Mouse (Mus musculus): ENCODE data around the gene Cd84. TPM values are rescaled to one million over a fixed set of nuclear protein-coding genes. Genes with fewer than 3 reads are reported as not detected.

Cd84 gene
- polyA plus RNA-seq, 1 experiment from 2014 or later: 1.0 TPM

DNA sequence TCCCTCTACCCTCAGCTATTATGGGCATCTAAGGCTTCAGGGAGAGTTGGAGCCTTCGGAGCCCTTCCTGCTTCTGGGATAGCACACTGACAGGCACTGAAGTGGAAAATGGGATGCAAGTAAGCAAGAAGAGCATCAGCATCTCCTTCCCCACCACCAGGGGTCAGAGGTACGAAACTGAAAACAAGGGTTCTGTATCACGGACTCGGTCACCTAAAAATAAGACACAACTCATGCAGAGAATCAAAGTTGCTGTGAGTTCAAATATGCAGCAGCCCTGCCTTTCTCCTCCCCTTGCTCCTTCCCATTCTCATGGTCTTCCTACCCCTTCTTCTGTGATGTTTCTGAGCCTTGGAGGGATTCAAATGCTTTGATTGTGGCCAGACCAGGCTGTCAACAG is 14.0 kb upstream of the Cd84 start:
- Histone ChIP-seq H3K36me3 (ENCODE audit: control insufficient read depth, insufficient read depth, low read length) (no peaks in the 10 kb centered on the region), H3K4me3 (ENCODE audit: low read depth, low read length) (no peak overlapping the region), H3K9ac (ENCODE audit: low read depth, low read length) (no peak overlapping the region), H3K27ac (ENCODE audit: low read length) (no peak overlapping the region), H3K27me3 (ENCODE audit: control insufficient read depth, insufficient read depth, low read depth, low read length) (no peaks in the 10 kb centered on the region), H3K4me2 (ENCODE audit: low read length) (no peak overlapping the region), H3K9me3 (replicated peaks; ENCODE audit: control insufficient read depth, low read length, poor library complexity, severe bottlenecking) (0 out of 2 replicates have a peak, but pooled peaks cover 4% of the 10 kb centered on the region), H3K4me1 (ENCODE audit: control insufficient read depth, insufficient read depth, low read length) (no peaks in the 10 kb centered on the region)
- 27% methylated on average over 4 of the region's 4 CpGs for WGBS
- ATAC-seq: no peak

DNA sequence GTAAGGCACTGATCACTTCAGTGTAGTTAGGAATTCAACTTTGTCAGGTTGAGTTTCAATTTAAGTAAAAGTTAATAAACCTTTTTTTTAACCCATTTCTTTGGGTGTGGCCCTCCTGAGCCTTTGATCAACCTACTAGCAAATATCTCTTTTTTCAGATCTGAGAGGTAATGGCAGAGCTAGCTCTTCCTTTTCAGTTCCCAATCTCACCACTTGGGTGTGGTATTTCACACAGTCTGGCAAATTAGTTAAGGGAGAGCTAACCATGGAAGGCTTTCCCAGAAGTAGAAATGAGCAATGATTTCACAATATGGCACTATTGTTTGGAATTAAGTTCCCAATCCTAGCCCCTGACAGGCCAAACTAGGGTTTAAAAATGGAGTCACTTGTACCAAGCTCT is 13.3 kb upstream of the Cd84 start:
- H3K9me3 ChIP-seq (replicated peaks; ENCODE audit: control insufficient read depth, low read length, poor library complexity, severe bottlenecking): 0 out of 2 replicates have a peak, but pooled peaks cover 4% of the 10 kb centered on the region
- H3K4me2 ChIP-seq (ENCODE audit: low read length): no peak overlapping the region
- no peaks in the 10 kb centered on the region for H3K4me1 ChIP-seq (ENCODE audit: control insufficient read depth, insufficient read depth, low read length)
- no peak overlapping the region for H3K27ac ChIP-seq (ENCODE audit: low read length)
- H3K9ac ChIP-seq (ENCODE audit: low read depth, low read length): no peak overlapping the region
- H3K36me3 ChIP-seq (ENCODE audit: control insufficient read depth, insufficient read depth, low read length): no peaks in the 10 kb centered on the region
- ATAC-seq: no peak
- no peak overlapping the region for H3K4me3 ChIP-seq (ENCODE audit: low read depth, low read length)
- H3K27me3 ChIP-seq (ENCODE audit: control insufficient read depth, insufficient read depth, low read depth, low read length): no peaks in the 10 kb centered on the region

DNA sequence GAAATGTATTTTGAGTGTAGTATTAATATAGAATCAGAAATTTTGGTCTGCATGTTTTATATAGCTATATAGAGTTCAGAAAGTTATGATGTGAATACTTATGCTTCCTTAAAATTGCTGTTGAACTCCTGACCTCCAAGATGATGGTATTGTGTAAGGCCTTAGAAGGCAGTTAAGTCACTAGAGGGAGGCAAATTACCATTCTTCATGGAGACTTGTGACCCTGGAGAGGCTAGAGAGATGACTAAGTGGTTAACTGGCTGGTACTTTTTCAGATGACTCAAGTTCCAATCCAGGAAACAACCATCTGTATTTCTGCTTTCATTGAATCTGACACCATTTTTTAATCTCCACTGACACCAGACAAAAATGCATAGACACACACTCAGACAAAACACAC is 11.8 kb upstream of the Cd84 start:
- no peaks in the 10 kb centered on the region for H3K36me3 ChIP-seq (ENCODE audit: control insufficient read depth, insufficient read depth, low read length)
- ATAC-seq: no peak
- H3K27ac ChIP-seq (ENCODE audit: low read length): no peak overlapping the region
- 0 out of 2 replicates have a peak, but pooled peaks cover 4% of the 10 kb centered on the region for H3K9me3 ChIP-seq (replicated peaks; ENCODE audit: control insufficient read depth, low read length, poor library complexity, severe bottlenecking)
- no peaks in the 10 kb centered on the region for H3K27me3 ChIP-seq (ENCODE audit: control insufficient read depth, insufficient read depth, low read depth, low read length)
- no peak overlapping the region for H3K4me2 ChIP-seq (ENCODE audit: low read length)
- H3K4me1 ChIP-seq (ENCODE audit: control insufficient read depth, insufficient read depth, low read length): no peaks in the 10 kb centered on the region
- H3K9ac ChIP-seq (ENCODE audit: low read depth, low read length): no peak overlapping the region
- no peak overlapping the region for H3K4me3 ChIP-seq (ENCODE audit: low read depth, low read length)

DNA sequence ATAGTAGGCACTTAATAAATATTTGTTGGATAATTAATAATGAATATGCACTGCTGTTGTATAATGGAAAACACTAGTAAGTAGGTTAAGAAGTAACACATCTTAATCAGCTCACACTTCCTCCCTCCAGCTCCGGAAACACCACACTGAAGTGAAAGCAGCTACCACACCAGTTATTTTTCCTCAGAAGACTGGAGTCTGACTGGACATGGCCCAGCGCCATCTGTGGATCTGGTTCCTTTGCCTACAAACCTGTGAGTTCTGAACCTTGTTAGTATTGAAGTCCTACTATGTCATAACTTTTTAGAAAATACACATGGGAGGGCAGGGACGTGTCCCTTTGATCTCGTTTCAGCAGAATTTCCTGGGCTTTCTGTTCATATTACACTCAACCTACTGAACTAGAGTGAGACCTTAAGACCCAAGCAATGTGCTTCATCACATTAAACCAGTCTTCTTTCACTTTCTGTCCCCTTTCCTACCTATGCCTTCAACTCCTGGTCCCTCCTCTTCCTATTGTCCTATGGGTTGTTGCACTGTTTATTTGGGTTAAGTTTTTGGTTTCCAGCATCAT is 1.0 kb downstream of the Cd84 start:
- H3K9me3 ChIP-seq (replicated peaks; ENCODE audit: control insufficient read depth, low read length, poor library complexity, severe bottlenecking): no peaks in the 10 kb centered on the region
- no peak overlapping the region for H3K27ac ChIP-seq (ENCODE audit: low read length)
- no peaks in the 10 kb centered on the region for H3K36me3 ChIP-seq (ENCODE audit: control insufficient read depth, insufficient read depth, low read length)
- ATAC-seq: no peak
- H3K4me1 ChIP-seq (ENCODE audit: control insufficient read depth, insufficient read depth, low read length): no peaks in the 10 kb centered on the region
- 81% methylated on average over 4 of the region's 4 CpGs for WGBS
- H3K9ac ChIP-seq (ENCODE audit: low read depth, low read length): no peak overlapping the region
- no peak overlapping the region for H3K4me2 ChIP-seq (ENCODE audit: low read length)
- no peak overlapping the region for H3K4me3 ChIP-seq (ENCODE audit: low read depth, low read length)
- no peaks in the 10 kb centered on the region for H3K27me3 ChIP-seq (ENCODE audit: control insufficient read depth, insufficient read depth, low read depth, low read length)

DNA sequence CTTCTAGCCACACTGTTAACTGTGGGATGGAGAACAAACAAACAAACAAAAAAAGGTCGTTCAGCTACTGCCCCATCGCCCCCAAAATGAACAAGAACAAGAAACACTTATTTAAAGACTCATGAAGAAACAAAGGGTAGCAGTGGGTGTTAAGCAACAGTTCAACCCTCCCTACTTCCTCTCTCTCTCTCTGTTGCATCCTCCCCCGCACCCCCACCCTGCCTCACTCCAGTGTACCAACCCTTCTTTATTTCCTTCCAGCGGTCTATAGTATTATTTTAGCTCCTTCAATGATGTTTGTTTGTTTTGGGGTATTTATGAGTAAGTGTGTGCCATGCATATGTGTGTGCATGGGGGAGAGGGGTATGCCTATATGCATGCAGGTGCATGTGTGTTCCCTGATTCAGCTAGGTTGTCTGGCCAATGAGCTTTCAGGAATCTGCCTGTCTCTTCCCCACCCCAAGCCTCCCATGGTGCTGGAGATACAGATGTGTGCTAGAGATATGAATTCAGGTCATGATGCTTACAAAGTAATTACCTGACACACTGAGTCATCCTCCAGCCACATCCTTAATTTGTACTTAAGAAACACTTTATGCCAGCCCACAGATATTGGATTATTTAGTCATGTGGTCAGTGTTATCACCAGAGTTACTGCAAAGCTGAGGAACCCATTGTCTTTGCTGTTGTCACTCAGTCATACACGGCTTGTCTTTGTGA is 5.7 kb downstream of the Cd84 start:
- Histone ChIP-seq H3K36me3 (ENCODE audit: control insufficient read depth, insufficient read depth, low read length) (no peaks in the 10 kb centered on the region), H3K27me3 (ENCODE audit: control insufficient read depth, insufficient read depth, low read depth, low read length) (no peaks in the 10 kb centered on the region), H3K9me3 (replicated peaks; ENCODE audit: control insufficient read depth, low read length, poor library complexity, severe bottlenecking) (no peaks in the 10 kb centered on the region), H3K27ac (ENCODE audit: low read length) (no peak overlapping the region), H3K4me1 (ENCODE audit: control insufficient read depth, insufficient read depth, low read length) (no peaks in the 10 kb centered on the region), H3K9ac (ENCODE audit: low read depth, low read length) (no peak overlapping the region), H3K4me2 (ENCODE audit: low read length) (no peak overlapping the region), H3K4me3 (ENCODE audit: low read depth, low read length) (no peak overlapping the region)
- 80% methylated on average over 5 of the region's 5 CpGs for WGBS
- no peak for ATAC-seq

DNA sequence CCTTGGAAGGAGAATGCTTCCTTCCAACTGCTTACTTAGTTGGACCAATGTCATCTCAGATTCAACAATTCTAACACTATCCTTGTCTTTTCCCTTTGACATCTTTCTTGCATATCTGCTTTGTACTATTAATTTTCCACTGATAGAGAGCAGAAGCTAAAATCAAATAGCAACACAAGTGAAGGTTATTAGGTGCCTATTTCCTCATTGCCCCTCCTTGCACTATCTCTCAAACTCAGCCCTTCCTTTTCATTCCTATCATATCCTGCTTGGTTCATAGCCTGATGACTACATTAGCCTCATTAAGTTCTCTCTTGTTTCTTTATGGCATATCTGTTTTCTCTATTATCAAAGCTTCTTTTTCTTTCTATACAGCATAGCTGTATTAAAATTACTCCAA is 8.7 kb downstream of the Cd84 start:
- no peak for ATAC-seq
- H3K4me3 ChIP-seq (ENCODE audit: low read depth, low read length): no peak overlapping the region
- H3K9ac ChIP-seq (ENCODE audit: low read depth, low read length): no peak overlapping the region
- H3K9me3 ChIP-seq (replicated peaks; ENCODE audit: control insufficient read depth, low read length, poor library complexity, severe bottlenecking): no peaks in the 10 kb centered on the region
- H3K27me3 ChIP-seq (ENCODE audit: control insufficient read depth, insufficient read depth, low read depth, low read length): no peaks in the 10 kb centered on the region
- no peak overlapping the region for H3K27ac ChIP-seq (ENCODE audit: low read length)
- no peaks in the 10 kb centered on the region for H3K4me1 ChIP-seq (ENCODE audit: control insufficient read depth, insufficient read depth, low read length)
- H3K36me3 ChIP-seq (ENCODE audit: control insufficient read depth, insufficient read depth, low read length): no peaks in the 10 kb centered on the region
- H3K4me2 ChIP-seq (ENCODE audit: low read length): no peak overlapping the region

DNA sequence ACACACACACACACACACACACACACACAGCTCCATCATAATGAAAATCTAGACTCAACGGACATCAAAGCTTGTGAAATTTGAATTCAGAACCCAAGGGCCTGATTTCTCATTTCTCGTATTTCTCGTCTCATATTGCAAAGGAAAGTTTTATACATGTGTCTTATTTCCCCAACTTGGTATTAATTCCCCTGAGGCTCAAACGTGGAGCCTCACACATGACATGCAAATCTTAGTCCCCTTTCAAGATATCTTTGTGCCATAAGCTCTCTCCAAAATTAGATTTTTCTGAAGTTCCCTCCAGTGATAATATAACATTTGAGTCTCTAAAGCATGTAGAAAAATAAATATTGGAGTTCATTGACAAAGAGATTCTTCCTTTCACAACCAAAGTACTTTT is 9.3 kb downstream of the Cd84 start:
- WGBS: 88% methylated on average over 4 of the region's 4 CpGs
- H3K4me3 ChIP-seq (ENCODE audit: low read depth, low read length): no peak overlapping the region
- H3K4me2 ChIP-seq (ENCODE audit: low read length): no peak overlapping the region
- no peak overlapping the region for H3K9ac ChIP-seq (ENCODE audit: low read depth, low read length)
- H3K4me1 ChIP-seq (ENCODE audit: control insufficient read depth, insufficient read depth, low read length): no peaks in the 10 kb centered on the region
- H3K27me3 ChIP-seq (ENCODE audit: control insufficient read depth, insufficient read depth, low read depth, low read length): no peaks in the 10 kb centered on the region
- no peaks in the 10 kb centered on the region for H3K36me3 ChIP-seq (ENCODE audit: control insufficient read depth, insufficient read depth, low read length)
- no peaks in the 10 kb centered on the region for H3K9me3 ChIP-seq (replicated peaks; ENCODE audit: control insufficient read depth, low read length, poor library complexity, severe bottlenecking)
- no peak for ATAC-seq
- H3K27ac ChIP-seq (ENCODE audit: low read length): no peak overlapping the region

DNA sequence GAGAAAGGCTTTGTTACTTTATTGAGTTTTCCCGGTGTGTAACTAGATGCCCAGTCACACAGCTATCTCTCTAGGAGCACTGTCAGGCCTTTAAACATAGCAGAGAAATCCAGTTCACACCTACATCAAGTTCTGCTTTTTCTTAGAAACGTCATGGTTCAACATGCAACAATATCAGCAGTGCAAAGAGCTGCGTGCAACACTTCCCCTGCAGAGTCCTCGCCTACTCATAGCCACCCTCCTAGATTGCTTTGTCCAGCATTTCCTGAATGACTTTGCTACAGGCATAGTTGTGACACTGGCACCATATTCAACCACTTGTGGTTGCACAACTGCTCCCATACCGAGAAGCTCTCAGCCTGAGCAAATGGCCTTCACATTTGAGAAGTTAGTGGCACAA is 10.0 kb downstream of the Cd84 start:
- 89% methylated on average over 5 of the region's 5 CpGs for WGBS
- no peaks in the 10 kb centered on the region for H3K27me3 ChIP-seq (ENCODE audit: control insufficient read depth, insufficient read depth, low read depth, low read length)
- no peaks in the 10 kb centered on the region for H3K4me1 ChIP-seq (ENCODE audit: control insufficient read depth, insufficient read depth, low read length)
- H3K27ac ChIP-seq (ENCODE audit: low read length): no peak overlapping the region
- H3K9me3 ChIP-seq (replicated peaks; ENCODE audit: control insufficient read depth, low read length, poor library complexity, severe bottlenecking): no peaks in the 10 kb centered on the region
- H3K4me2 ChIP-seq (ENCODE audit: low read length): no peak overlapping the region
- ATAC-seq: no peak
- no peak overlapping the region for H3K4me3 ChIP-seq (ENCODE audit: low read depth, low read length)
- no peak overlapping the region for H3K9ac ChIP-seq (ENCODE audit: low read depth, low read length)
- no peaks in the 10 kb centered on the region for H3K36me3 ChIP-seq (ENCODE audit: control insufficient read depth, insufficient read depth, low read length)

DNA sequence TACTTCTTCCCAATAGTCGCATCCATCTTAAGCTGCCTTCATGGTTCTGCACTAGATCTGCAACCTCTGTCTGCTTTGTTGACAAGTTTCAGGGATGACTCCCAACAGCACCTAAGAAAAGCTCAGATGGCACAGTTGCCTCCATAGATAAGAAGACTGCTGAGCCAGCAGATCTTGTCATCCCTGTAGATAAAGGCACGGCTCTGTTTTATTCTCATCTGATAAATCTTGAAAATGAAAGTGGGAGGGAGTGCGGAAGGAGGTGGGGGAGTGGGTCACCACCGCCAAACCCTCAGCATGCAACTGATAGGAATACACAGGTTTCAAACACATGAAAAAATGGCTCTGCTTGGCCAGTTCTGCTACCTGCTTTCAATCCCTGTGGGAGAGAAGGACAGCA is 26.0 kb downstream of the Cd84 start:
- ATAC-seq: no peak
- no peaks in the 10 kb centered on the region for H3K27me3 ChIP-seq (ENCODE audit: control insufficient read depth, insufficient read depth, low read depth, low read length)
- no peaks in the 10 kb centered on the region for H3K4me1 ChIP-seq (ENCODE audit: control insufficient read depth, insufficient read depth, low read length)
- H3K9ac ChIP-seq (ENCODE audit: low read depth, low read length): no peak overlapping the region
- H3K27ac ChIP-seq (ENCODE audit: low read length): no peak overlapping the region
- H3K4me2 ChIP-seq (ENCODE audit: low read length): no peak overlapping the region
- no peaks in the 10 kb centered on the region for H3K36me3 ChIP-seq (ENCODE audit: control insufficient read depth, insufficient read depth, low read length)
- no peaks in the 10 kb centered on the region for H3K9me3 ChIP-seq (replicated peaks; ENCODE audit: control insufficient read depth, low read length, poor library complexity, severe bottlenecking)
- WGBS: 92% methylated on average over 4 of the region's 4 CpGs
- H3K4me3 ChIP-seq (ENCODE audit: low read depth, low read length): no peak overlapping the region
